Mouse (Mus musculus): ENCODE measurements around the gene D330045A20Rik.

DNA sequence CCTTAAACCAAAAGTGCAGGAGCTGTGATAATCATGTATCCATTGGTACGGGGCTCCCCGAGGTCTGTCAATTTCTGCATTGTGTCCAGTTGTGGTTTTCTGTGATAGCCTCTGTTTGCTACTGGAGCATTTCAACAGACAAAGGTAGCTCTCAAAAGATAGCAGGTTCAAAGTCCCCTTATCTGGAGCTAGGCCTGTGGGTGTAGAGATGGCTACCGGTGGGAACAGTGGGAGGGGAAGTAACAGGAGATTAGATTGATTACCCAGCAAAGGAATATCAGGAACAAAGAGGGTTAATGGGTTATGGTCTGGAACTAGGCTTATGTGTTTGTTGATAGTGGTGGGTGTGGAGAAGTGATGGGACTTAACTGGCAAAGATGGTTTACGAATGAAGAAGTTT is 46.8 kb downstream of the D330045A20Rik start:
- TF ChIP-seq CTCF (IDR thresholded peaks at IDR 0.05; ENCODE audit: low read depth) (no peak), EP300 (optimal IDR thresholded peaks at IDR 0.05) (no peak)
